Mouse (Mus musculus) G1E (cell line): ENCODE results near the gene Klkb1.

ENCODE experiments used
- CTCF ChIP-seq: IDR thresholded peaks from 2 replicates; pipeline ENCODE4 v1.5.1; 2012; ENCODE audit warnings: low read depth, low read length, inconsistent platforms, mixed read lengths
- GATA1 ChIP-seq: IDR thresholded peaks from 2 replicates; pipeline ENCODE4 v1.6.1; 2012; ENCODE audit warnings: borderline replicate concordance, low read length, inconsistent platforms, mixed read lengths
- POLR2AphosphoS5 ChIP-seq: IDR thresholded peaks from 2 replicates; pipeline ENCODE4 v1.6.1; 2012; ENCODE audit warnings: low read depth, low read length, inconsistent platforms; ENCODE audit not compliant: insufficient replicate concordance
- TAL1 ChIP-seq: conservative IDR thresholded peaks from 2 replicates; pipeline ENCODE4 v1.6.1; 2012; ENCODE audit warnings: low read depth, low read length, inconsistent platforms, mixed read lengths

GRCm38 (mm10) chr8:45302390-45302789, 7.7 kb upstream of the Klkb1 start:
- no peak for TF ChIP-seq CTCF
- TF ChIP-seq TAL1 = no peak
- no peak for TF ChIP-seq GATA1
- TF ChIP-seq POLR2AphosphoS5 = no peak
